Mouse (Mus musculus) thymus, adult 2 months (tissue): ENCODE results near the gene Klc3.

ENCODE experiments used
- CTCF ChIP-seq: fragments of 200-500 bp; IDR thresholded peaks from 2 replicates; pipeline ENCODE4 v1.5.1; 2012; ENCODE audit warnings: mild to moderate bottlenecking, control low read depth, low read length, moderate library complexity, borderline replicate concordance; ENCODE audit not compliant: control insufficient read depth, poor library complexity, insufficient read depth; ENCODE audit errors: extremely low read depth
- POLR2A ChIP-seq: fragments of 200-500 bp; IDR thresholded peaks from 2 replicates; pipeline ENCODE4 v1.6.1; 2012; ENCODE audit warnings: mild to moderate bottlenecking, low read length, control low read depth, moderate library complexity; ENCODE audit not compliant: control insufficient read depth, poor library complexity, insufficient read depth; ENCODE audit errors: extremely low read depth

GRCm38 (mm10) chr7:19430402-19430801 is 26.5 kb upstream of the Klc3 start:
- TF ChIP-seq POLR2A, result no peak
- no peak for TF ChIP-seq CTCF
